Mouse (Mus musculus) cerebellum, adult 2 months (tissue): ENCODE measurements around the gene Ntrk2.

Experiments used
- CTCF ChIP-seq: fragments of 200-500 bp; IDR thresholded peaks from 2 replicates; pipeline ENCODE4 v1.5.1; 2011; ENCODE audit warnings: low read depth, mild to moderate bottlenecking, control low read depth, low read length, moderate library complexity, borderline replicate concordance; ENCODE audit not compliant: insufficient read depth
- POLR2A ChIP-seq: fragments of 200-500 bp; IDR thresholded peaks from 2 replicates; pipeline ENCODE4 v1.6.1; 2011; ENCODE audit warnings: low read length, control low read depth, borderline replicate concordance; ENCODE audit not compliant: insufficient read depth

DNA sequence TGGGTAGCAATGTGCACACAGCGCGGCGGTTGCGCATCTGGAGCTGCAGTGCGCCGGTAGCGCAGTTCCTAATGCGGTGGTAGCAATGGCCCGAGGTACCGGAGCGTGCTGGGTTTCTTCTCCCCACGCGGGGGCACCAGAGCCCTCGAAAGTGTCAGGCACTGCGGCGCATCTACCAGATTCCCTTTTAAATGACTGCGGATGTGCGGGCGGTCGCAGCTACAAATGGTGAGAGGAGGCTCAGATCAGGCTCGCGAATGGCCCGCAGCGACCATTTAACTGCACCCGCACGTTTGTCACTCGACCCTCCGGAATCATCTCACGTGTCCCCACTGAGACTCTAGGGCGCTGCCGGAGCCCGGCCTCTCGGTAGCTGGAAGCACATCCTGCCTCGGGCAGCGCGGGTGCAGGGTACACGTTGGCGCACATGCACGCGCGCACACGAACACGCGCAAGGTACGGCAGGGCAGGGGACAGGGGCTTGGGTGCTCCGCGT, at the start of gene Ntrk2:
- TF ChIP-seq POLR2A (peak; percentile 86), CTCF (peak; percentile 85)
